Mouse (Mus musculus) testis, adult 10 weeks (tissue): Measurements from ENCODE around the gene Nup35. TPM values are rescaled to one million over a fixed set of nuclear protein-coding genes. Genes with fewer than 3 reads are reported as not detected.

Experiments
- polyA plus RNA-seq: library from polyadenylated mRNA; stranded (reverse); fragments of 350-450 nt; fragmentation: Illumina TruSeq; extraction: RNeasy Lipid Tissue Mini Kit (QIAGEN cat#74804); gene quantifications from one replicate; pipeline ENCODE4 v1.2.3, GENCODE M21; 2014; ENCODE audit warnings: low read depth, low replicate concordance

Nup35 gene
- 185 TPM for polyA plus RNA-seq

DNA sequence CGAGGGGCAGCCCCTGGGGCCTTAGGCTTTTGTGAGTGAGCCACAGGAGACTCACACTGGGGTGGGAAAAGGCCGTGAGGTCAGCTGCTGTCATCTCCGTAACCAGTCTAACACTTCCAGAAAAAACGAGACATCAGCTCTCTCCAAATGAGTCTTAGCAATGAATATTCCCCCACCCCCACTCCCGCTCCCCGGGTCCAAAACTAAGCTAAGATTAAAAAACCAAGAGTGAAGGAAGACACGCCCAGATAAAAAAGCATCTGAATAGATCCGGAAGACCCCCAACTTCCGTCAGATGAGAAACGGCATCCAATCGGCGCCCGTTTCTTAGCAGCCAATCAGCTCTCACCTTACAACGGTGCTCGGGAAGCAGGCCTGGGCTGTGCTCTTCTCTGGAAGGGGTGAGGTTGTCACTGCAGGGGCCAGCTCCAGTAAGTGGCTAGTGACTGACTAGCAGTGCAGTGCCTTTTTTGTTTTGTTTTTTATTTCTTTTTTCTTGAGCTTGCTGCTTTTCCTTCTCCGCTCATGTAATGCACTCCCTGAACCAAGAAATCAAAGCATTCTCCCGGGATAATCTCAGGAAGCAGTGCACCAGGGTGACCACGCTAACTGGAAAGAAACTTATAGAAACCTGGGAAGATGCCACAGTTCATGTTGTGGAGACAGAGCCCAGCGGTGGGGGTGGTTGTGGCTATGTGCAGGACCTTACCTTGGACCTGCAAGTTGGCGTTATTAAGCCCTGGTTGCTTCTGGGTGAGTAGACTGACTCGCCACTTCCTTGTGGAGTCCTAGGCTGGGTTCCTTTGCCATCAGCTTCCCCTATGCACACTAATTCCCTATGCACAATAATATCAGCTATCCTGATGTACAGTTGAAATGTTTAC lies at the start of gene Nup35, which contains the start of gene Dusp19:
TSS of gene Nup35 (plus strand) at position 383 of the 884 bp plus-strand sequence.
TSS of gene Dusp19 (plus strand) at position 192 of the 884 bp plus-strand sequence.

GRCm38 (mm10) chr2:80581043-80581711 lies 35.9 kb upstream of the Nup35 start, which contains the start of gene Nckap1:
TSS of gene Nckap1 (minus strand) at chr2:80581380.

Other genes starting within 250 kb of the Nup35 start
- gene Frzb, start 169.6 kb upstream of the Nup35 start, polyA plus RNA-seq: 12.2 TPM
- 88.8 TPM for gene Nckap1, start 35.9 kb upstream of the Nup35 start, polyA plus RNA-seq
- 11.8 TPM for gene Dusp19, start 191 bp upstream of the Nup35 start, polyA plus RNA-seq